Mouse (Mus musculus): ENCODE results near the gene Cldnd1. TPM values are rescaled to one million over a fixed set of nuclear protein-coding genes. Genes with fewer than 3 reads are reported as not detected.

The Cldnd1 gene
- polyA plus RNA-seq, 1 experiment = 2.6 TPM

- no peak for TF ChIP-seq GATA1 (IDR thresholded peaks at IDR 0.05; ENCODE audit: low read length)
Measured at GRCm38 (mm10) chr16:58702329-58702932, 25.3 kb upstream of the Cldnd1 start.

- TF ChIP-seq GATA1 (IDR thresholded peaks at IDR 0.05; ENCODE audit: low read length) = no peak
Measured at GRCm38 (mm10) chr16:58703382-58704124, 24.2 kb upstream of the Cldnd1 start.

DNA sequence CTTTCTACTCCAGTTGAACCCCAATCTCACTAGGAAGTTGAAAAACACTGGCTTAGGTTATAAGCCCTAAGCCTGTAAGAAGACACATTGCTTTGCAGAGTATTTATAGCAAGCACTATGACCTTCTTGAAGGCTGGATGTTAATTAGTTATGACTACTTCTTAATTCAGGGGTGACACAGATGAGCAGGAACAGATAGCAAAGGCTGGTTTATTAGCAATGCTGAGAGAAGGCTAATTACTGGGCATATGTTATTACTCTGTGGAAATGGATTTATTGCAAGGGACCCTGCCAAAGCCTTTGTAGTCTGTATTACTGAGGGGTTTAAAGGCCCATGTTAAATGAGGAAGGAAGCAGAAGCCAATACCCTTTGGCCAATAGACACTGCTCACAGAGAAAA is 22.7 kb upstream of the Cldnd1 start:
- TF ChIP-seq GATA1 (IDR thresholded peaks at IDR 0.05; ENCODE audit: low read length) = no peak

DNA sequence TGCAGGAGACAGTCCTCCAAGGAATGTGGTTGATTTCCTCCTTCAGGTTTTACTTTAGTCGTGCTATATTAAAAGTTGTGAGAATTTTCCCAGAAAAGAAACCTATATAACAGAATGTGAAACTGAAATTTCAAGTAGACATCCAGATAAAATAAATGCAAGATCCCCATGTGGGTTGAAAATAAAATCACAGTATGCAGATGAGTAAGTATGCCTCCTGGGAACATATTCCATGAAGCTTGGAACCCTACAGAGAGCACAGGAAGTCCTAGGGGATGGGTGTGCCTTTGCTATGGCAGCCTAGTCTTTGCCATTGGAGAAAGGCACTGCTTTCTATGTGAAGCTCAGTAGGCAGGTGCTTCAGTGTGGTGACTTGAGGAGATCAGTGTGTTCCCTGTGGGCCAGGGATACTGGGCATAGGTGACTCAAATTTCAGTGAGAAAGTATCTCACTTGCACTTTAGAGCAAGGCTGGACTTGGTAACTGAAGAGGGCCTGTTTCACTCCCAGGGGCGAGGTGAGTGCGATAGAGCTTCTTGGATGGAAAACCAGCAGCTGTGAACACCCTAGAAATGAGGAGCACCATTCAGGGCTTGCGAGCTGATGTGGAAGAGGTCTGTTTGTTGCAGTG is 20.3 kb upstream of the Cldnd1 start:
- no peak for TF ChIP-seq GATA1 (IDR thresholded peaks at IDR 0.05; ENCODE audit: low read length)

- no peak for TF ChIP-seq GATA1 (IDR thresholded peaks at IDR 0.05; ENCODE audit: low read length)
Measured at GRCm38 (mm10) chr16:58708601-58709475, 18.9 kb upstream of the Cldnd1 start.

GRCm38 (mm10) chr16:58709536-58709935 is 18.2 kb upstream of the Cldnd1 start:
- no peak for TF ChIP-seq GATA1 (IDR thresholded peaks at IDR 0.05; ENCODE audit: low read length)

- TF ChIP-seq GATA1 (IDR thresholded peaks at IDR 0.05; ENCODE audit: low read length) = no peak
Measured at GRCm38 (mm10) chr16:58712221-58712620, 15.5 kb upstream of the Cldnd1 start.

GRCm38 (mm10) chr16:58713128-58713527 is 14.6 kb upstream of the Cldnd1 start:
- TF ChIP-seq GATA1 (IDR thresholded peaks at IDR 0.05; ENCODE audit: low read length) = no peak

DNA sequence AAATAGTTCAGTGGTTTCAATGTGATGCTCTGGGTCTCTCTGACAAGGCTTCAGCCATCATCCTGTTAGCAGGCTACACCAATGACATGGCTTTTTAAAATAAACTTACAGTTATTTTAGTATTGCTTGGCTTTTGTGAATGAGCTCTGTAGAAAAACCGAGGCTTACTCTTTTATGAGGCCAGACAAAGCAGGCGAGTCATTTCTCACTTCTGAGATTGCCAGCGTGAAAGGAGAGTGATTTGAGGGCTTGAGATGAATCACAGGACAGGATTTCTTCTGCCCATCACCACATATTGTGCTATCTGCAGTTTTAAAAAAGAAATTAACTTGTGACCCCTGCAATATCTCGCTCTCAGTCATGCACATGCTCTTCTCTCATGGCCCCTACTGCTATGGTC is 12.7 kb upstream of the Cldnd1 start:
- no peak for TF ChIP-seq GATA1 (IDR thresholded peaks at IDR 0.05; ENCODE audit: low read length)

DNA sequence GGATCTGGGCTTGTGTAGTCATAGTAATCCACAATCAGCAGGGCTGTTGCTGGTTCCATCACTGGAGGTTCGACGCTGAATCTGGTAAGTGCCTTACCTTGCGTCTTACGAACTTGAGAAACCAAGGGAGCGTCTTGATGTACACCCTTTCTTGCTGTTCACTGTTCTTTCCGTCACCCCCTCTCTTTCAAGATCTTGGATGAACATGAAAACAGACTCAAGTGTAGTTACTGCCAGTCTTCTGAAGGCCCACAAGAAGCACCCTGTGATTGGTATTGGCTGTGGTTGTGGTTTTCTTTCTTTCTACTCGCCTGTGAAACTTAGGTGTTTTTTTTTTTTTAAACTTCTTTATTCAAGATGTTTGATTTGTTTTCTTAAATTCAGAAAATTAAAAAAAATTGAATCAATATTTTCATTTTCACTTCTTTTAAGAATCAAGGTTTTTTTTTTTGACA is 9.0 kb upstream of the Cldnd1 start, which contains the start of gene Gpr15:
Gpr15 (minus strand) TSS at position 405 of the 455 bp plus-strand sequence.
- TF ChIP-seq GATA1 (IDR thresholded peaks at IDR 0.05; ENCODE audit: low read length) = no peak

- no peak for TF ChIP-seq GATA1 (IDR thresholded peaks at IDR 0.05; ENCODE audit: low read length)
Measured at GRCm38 (mm10) chr16:58722292-58722691, 5.4 kb upstream of the Cldnd1 start.

- no peak for TF ChIP-seq GATA1 (IDR thresholded peaks at IDR 0.05; ENCODE audit: low read length)
Measured at GRCm38 (mm10) chr16:58726680-58727476, 832 bp upstream of the Cldnd1 start.

GRCm38 (mm10) chr16:58728176-58728671 is 514 bp downstream of the Cldnd1 start:
- TF ChIP-seq GATA1 (IDR thresholded peaks at IDR 0.05; ENCODE audit: low read length) = no peak

DNA sequence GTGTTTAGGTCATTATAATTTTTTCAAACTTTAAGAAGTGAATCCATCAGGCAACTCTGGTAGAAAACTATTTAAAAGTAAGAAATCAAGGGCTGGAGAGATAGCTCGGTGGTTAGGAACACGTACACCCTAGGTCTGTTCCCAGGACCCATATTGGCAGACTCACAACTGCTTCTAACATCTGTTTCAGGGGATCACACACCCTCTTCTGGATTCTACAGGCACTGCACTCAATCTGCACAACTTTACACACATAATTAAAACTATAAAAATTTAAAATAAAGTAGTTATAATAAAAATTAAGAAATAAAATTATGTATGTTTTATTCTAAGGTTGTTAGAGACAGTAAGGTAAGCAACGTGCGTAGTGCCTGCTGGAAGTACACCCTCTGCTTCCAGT is 10.5 kb downstream of the Cldnd1 start:
- no peak for TF ChIP-seq GATA1 (IDR thresholded peaks at IDR 0.05; ENCODE audit: low read length)

GRCm38 (mm10) chr16:58738800-58739199 is 11.1 kb downstream of the Cldnd1 start:
- TF ChIP-seq GATA1 (IDR thresholded peaks at IDR 0.05; ENCODE audit: low read length) = no peak
